Mouse (Mus musculus) kidney, postnatal 4 days (tissue): ENCODE data around the gene Itgb3.

Source experiments
- DNase-seq, 2 experiments: peaks; one replicate each; pipeline ENCODE4 v3.0.0; 2021; ENCODE audit warnings: mixed read lengths in 2 of 2

Gene Itgb3

DNA sequence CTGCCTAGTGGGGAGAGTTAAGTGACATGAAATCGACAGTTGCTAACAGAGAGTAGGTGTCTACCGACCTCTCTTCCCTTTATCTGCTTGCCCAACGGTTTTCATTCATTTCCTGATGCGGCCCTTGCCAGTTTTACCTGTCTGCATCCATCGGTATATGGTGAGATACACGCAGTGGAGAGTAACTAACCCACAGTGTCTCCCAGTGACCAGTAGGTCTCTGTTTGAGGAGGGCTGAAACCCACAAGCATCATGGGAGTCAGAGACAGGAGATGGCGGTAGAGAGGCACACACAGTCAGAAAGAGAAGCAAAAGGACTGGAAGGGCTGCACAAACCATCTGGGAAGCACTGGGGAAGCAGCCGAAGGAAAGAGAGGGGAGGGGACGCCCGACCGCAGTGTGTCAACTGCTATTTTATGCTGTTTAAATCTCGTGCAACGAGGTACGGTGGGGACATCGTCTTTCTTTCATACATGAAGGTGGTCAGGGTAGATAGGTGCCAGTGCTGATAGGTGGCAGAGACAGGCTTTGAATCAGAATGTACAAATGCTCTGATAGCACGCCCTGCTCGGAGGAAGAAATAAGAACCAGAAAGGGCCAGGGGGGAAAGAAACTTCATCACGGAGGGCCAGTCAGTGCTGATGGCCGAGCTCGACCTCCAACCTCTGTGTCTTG lies 53.9 kb downstream of the Itgb3 start:
- peak; percentile 20 to 32 for DNase-seq

DNA sequence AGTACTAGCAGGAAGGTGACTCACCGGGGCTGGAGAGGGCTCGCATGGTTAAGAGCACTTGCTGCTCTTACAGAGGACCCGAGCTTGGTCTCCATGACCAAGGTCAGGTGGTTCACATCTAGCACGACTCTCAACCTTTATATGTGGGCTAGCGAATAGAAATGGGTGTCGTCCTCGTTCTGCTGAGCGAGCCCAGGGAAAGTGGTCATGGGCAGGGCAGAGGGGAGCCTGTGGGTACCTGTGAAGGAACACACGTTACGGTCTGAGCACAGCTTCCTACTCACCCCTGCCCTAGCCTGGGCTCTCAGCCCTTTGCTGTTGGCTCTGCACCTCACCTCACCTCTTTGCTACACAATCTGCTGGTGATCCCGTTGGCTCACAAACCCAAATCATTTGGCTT lies 54.8 kb downstream of the Itgb3 start:
- DNase-seq = no peak

DNA sequence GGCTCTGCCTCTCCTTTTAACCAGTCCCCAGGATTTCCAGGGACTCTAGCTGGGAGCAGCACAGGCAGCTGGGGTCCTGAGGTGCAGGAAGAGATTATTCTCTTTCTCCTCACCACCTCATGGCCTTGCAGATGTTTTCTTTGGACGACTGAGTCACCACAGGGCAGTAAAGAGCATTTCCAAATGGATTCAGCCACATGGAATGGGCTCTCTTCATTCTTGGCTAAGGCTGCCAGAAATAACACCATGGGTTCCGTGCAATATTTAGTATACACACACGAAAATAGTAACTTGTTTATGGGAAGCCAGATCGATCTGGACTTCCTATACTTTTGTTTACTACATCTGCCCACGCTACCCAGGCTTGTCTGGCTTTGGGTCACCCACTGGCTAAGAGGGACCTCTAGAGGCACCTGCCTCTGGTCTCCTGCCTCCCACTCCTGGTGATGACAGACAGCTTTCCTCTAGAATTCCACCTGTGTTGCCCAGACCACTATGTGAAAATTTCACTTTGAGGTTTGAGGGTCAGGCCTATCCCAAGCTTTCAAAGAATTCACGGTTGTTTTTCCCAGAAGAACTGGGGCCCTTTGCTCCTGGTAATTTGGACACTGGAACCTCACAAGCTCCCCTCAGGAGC lies 55.6 kb downstream of the Itgb3 start:
- no peak for DNase-seq

DNA sequence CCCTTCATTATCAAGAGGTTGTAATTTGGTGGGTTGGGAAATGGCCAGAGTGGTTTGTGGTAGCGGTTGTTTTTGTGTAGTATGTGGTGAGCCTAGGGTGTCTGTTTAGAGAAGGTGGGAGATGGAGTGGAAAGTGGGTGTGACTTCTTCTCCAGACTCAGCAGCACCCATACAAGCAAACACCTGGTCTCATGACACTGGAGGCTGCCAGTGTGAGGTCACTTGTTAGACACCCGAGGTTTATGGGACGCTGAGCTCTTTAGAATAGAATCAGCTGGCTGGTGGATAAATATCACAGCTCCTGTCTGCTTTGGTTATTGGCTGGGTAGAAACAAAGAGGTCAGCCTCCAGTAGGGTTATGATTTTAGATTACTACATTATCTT lies 56.1 kb downstream of the Itgb3 start:
- DNase-seq = no peak

DNA sequence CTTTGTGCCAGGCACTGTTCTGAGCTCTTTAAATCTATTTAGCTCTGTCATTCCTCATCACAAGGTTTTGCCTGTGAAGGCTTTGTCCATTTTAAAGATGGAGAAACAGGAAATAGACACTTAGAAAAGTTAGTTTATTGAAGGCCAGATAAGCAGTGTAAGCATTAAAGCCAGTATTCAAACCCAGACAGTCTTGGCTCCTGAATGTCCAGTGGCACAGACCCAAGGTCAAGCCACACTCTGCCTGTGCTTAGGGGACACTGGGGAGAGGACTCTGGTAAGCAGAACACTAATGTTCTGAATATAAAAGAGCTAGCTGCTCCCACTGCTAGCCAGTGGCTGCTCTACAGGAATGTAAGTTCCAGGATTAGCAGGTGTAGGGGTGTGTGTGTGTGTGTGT lies 56.6 kb downstream of the Itgb3 start:
- DNase-seq = no peak

DNA sequence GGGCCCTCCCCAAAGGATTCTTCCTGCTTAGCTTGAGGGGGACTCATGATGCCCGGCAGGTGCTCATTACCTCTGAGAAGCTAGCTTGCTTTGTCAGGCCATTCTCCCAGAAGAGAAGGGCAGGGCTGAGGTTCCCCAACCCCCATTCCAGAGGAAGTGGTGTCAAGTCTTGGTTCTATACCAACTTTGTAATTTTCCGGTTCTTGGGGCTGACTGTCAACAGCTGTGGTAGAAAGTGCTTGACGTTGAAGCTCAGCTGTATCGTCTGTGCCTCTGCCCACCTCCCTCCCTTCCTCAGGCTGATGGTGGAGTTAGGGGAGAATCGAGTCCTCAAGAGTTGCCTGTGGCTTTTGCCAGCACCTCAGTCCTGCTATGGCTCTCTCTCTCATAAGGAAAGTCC lies 59.6 kb downstream of the Itgb3 start:
- no peak for DNase-seq

DNA sequence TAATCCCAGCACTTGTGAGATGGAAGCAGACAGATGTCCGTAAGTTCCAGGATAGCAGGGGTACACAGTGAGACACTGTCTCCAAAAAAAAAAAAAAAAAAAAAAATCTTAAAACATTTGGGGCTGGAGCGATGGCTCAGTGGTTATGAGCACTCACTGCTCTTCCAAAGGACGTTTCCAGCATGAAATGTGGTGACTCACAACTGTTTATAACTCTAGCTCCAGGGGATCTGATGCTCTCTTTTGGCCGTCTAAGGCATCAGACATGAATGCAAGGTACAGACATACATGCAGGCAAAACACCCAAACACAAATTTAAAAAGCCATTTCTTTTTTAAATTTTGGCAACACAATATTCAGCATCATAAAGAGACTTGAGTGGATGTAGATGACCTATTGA lies 65.6 kb downstream of the Itgb3 start:
- DNase-seq = no peak

DNA sequence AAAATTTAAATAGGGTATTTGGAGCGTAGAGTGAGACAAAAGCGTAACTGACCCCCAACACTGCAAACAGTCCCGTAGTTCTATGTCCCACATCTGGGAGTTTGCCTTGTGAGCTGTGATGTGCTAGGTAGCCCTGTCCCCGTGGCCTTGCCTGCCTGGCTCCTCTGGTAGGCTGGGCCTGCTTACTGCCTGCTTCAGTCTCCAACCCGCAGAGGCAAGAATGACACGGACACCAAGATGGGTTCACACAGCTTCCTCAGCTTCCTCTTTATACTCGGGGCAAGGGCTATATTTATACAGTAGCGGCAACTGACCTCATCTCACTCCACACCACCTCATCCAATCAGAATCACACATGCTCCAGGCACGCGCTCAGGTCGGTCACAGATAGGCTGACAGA lies 67.0 kb downstream of the Itgb3 start:
- no peak for DNase-seq

DNA sequence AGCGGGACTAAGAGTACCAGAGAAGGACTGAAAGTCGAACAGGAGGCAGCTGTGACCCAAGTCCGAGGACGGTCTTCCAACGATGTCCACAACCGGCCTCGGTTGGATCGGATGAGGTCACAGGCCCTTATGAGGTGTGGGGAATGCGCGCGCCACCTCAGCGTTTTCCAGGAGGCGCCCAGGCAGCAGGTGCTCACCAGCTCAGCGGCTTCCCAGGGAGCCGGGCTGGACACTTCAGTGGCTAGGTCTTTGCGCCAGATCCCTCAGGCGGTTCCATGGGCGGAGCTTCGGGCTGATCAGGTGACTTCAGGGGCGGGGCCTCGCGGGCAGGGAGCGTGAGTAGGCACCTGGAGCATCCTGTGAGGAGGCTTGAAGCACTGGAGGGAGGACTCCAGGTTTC lies 77.7 kb downstream of the Itgb3 start, which contains the start of gene Gm11639:
TSS of gene Gm11639 (plus strand) at position 160 of the 400 bp plus-strand sequence.
- peak; percentile 63 to 74 for DNase-seq

DNA sequence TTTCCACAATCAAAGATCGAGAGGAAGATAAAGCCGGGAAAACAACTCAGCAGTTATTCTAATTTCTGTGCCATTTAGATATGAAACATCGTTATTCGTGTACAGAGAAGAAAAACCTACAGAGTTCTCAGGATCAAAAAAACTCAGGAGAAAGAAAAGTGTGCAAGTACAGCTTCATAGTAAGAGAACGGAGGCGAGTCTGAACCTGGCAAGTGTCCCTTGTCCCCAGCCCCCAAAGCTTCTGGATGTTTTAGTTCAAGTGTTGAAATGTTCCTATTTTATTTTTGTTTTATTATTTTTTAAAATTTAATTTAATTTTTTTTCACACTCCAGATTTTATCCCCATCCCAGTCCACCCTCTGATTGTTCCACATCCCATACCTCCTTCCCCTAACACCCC lies 85.4 kb downstream of the Itgb3 start:
- DNase-seq = no peak

DNA sequence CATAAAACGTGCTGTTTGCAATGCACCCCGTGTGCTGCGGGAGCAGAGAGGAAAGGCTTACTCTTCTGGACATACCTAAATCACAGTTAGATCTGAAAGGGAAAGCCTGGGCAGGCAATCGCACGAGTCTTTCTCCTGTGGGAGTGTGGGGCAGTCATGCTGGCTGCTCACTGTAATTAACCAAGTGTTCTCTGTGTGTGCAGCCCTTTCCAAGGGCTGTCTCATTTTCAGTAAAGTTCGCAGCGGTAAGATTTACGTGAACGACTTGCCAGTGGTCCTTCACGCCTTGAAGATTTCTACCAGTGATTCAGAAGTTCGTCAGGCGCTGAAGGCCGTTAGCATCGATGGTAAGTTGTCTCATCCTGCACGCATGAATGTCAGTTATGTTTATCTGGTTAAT lies 96.3 kb downstream of the Itgb3 start:
- DNase-seq = peak; percentile 22 to 44

DNA sequence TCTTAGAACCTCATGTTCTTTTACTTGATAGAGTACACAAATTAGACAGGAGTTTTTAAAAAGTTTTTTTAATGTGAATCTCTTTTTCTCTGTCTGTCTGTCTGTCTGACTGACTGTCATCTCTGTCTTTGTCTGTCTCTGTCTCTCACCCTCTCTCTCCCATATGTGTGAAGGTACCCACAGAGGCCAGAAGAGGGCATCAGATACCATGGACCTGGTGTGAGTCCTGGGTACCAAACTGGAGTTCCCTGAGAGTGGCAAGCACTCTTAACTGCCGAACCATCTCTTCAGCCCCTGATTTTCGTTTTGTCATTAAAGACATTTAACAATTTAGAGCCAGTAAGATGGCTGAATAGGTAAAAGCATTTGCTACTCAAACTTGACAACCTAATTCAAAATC lies 99.3 kb downstream of the Itgb3 start:
- DNase-seq = no peak
